Mouse (Mus musculus) olfactory bulb, adult 2 months (tissue): ENCODE measurements around the gene Obsl1.

Source experiments
- CTCF ChIP-seq: fragments of 200-500 bp; IDR thresholded peaks from 2 replicates; pipeline ENCODE4 v1.5.1; 2012; ENCODE audit warnings: low read depth, mild to moderate bottlenecking, low read length, moderate library complexity; ENCODE audit not compliant: insufficient read depth
- POLR2A ChIP-seq: fragments of 200-500 bp; IDR thresholded peaks from 2 replicates; pipeline ENCODE4 v1.6.1; 2012; ENCODE audit warnings: mild to moderate bottlenecking, low read depth, low read length, moderate library complexity; ENCODE audit not compliant: insufficient read depth

DNA sequence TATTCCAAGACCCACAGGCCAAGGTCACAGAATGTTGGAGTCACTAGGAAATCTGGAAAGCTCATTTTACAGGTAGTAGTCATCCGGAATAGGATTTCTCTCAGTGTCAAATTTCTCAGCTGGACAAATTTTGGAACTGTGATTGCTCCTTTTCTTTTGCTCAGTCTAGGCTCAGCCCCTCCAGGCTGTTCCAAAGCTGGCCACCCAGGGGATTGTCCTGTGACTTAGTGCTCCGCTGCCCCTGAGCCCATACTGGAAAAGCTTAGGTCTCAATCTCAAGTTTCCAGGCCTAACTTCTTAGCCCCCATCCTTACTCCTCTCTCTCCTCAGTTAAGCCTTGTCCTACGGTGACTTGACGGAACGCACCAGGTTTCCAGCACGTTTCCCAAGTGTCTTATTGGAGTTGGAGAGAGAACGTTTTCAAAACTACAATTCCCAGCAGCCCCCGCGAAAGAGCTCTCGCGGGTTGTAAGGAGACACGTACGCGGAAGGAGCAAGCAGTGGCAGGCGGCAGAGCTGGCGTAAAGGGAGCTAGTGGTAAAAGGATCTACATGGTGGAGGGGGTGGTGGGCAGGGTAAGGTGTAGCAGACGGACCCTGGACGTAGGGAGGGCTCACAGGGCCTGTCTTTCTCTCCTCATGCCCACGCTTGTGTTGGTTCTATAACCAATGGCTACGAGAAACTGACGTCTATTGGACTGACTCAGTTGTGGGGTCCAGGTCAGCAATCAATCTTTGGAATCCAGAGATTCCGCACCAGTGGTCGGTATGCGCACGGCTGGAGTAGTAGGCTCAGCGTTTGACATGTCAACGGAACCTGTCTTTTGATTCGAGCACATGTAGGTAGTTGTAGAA lies 70.5 kb downstream of the Obsl1 start, which contains the start of gene Gmppa:
- TF ChIP-seq CTCF (no peak), POLR2A (peak; percentile 38; the same call in 1 of the 2 replicates)
